Mouse (Mus musculus) spleen, postnatal 36 days (tissue): ENCODE results near the gene Prg2.

Source experiments
- DNase-seq, 2 experiments: peaks; one replicate each; pipeline ENCODE4 v3.0.0; 2022; ENCODE audit warnings: low spot score in 2 of 2, mixed read lengths in 1 of 2

Gene Prg2

GRCm38 (mm10) chr2:85029897-85030296 lies 49.6 kb downstream of the Prg2 start:
- no peak for DNase-seq

DNA sequence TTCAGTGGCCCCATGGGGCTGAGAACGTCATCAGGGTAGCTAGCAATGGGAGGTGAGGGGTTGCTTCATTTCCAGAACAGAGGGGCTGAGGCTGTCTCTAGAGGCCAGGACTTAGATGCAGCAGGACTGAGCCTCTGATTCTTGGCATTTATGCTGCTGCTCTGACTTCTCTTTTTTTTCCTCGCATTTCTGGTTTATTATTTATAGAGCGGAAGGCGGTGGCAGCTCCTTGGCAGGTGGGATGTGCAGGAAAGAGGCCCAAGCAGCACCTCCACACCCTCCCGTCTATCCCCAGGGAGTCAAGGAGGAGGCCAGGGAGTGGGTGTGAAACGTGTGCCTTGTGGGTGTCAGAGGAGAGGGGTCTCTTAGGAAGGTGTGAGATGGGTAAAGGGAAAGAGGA lies 50.7 kb downstream of the Prg2 start:
- no peak for DNase-seq

DNA sequence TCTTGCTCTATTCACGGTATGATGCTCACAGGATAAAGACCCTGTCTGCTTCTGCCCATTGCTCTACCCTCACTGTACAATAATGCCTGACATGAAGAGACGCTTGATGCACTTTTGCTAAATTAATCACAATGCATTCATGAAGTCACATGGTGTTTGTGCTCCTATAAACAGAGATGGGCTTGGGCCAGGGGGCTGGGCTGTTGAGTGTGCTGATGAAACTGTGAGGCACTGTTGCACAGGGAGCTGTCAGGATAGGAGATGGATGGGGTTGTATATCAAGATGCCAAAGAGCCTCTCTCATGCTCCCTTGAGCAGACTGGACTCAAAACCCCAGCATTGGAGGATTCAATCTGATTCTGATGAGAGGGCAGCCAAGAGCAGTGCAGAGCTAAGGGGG lies 52.9 kb downstream of the Prg2 start:
- no peak for DNase-seq
